Mouse (Mus musculus): Measurements from ENCODE around the gene Atp9a.

DNA sequence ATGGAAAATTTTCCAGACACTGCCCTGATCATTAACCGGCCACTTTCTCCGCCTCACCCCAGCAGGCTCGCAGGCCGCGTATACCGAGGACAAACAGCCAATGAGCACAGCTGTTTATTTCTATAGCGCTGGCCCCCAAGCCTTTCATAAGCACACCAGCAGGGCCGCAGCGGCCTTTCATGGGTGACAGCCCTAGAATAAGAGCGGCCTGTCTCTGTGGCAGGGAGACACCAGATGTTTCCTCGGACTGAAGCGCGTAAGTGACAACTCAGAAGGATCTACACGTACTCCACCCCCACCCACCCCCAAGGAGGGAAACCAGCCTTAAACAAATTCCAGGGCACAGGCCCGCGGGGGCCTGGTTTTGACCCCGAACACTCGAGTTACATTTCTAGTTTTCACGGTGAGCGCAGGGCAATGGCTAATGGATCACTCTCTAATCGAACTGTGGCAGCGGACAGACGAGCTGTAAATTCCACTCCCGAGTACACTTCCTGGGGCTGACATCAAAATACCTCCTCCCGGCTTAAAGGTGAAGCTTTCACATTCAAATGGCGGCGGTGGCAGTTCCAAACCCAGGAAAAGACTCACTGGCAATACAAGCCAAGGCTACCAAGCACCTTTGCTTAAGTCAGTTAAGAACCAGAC, 47.7 kb downstream of the Atp9a start:
- TF ChIP-seq POLR2A (IDR thresholded peaks at IDR 0.05; ENCODE audit: insufficient read depth, low read depth, low read length) (no peak), CTCF (IDR thresholded peaks at IDR 0.05; ENCODE audit: insufficient read depth, low read depth, low read length) (no peak)
